Mouse (Mus musculus) Patski (cell line): Measurements from ENCODE around the gene Dennd4a. TPM values are rescaled to one million over a fixed set of nuclear protein-coding genes. Genes with fewer than 3 reads are reported as not detected.
"Not testable (repeated sequence)": the region's sequence is repeated elsewhere in the genome, so short reads cannot be mapped to it uniquely, and the experiment has no call there.

ENCODE experiments used
- ATAC-seq: fragments of 100-300 bp; one replicate; pipeline ENCODE4 v1.8.0; 2021
- CTCF ChIA-PET: fragments of 350-600 bp; sonication (Branson Sonifier 250); formaldehyde crosslinking; loops from one replicate; lab custom pipeline; 2022; ENCODE audit warnings: inconsistent platforms; lab: Charles Lee
- POLR2A ChIA-PET: fragments of 350-600 bp; sonication (Branson Sonifier 250); formaldehyde crosslinking; loops from one replicate; lab custom pipeline; 2022; ENCODE audit warnings: antibody characterized with exemption, inconsistent platforms; lab: Charles Lee
- DNase-seq: peaks from one replicate; pipeline ENCODE4 v3.0.0-alpha.2; 2011; ENCODE audit warnings: low read depth, low spot score
- H3K27me3 ChIP-seq: fragments of 371-371 bp; one replicate; pipeline ENCODE4 v1.5.1; 2021
- CTCF ChIP-seq: fragments of 100-300 bp; IDR thresholded peaks from one replicate; pipeline ENCODE4 v1.5.1; 2021
- in situ Hi-C: fragments of 300-500 bp; cut with MboI; formaldehyde crosslinking; loops from 3 replicates; pipeline ENCODE4 v1.11.1; 2018; ENCODE audit warnings: low pct_unique_long_range_greater_than_20kb, mixed read lengths
- polyA plus RNA-seq: library from polyadenylated mRNA; unstranded; gene quantifications from one replicate; pipeline ENCODE4 v1.2.3, GENCODE M21; 2021

The Dennd4a gene
- polyA plus RNA-seq, 1 experiment from 2014 or later: 9.0 TPM

DNA sequence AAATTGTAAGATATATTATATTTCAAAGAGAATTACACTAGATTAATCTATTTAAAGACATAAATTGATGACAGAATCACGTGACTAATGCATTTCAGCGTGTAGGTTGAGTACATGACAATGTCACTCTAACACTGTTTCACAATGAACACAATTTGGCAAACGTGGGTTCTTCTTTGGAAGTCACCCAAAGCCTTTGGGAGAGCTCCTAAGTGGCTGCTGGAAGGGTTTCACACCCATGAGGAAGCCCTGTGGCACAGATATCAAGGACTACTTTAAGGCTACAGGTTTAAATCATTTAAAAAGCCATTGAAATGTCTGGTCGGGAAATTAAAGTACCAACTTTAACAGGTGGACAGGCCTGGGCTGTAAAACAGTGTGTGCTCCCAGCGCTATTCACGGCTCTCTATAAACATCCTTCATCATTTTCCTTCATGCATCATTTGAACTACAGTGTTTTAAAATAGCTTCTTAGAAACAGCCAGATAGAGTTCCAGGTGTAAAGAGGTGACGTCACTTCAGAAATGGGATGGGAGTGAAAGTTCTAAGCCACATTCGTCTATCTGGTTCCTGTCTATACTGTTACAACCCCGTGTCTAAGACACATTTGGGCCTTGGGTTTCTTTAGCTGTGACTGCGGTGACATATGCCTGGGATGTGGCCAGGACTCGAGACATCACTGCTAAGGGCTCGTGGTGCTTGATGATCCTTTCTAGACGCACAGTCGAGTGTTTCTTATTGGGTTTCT is 3.9 kb upstream of the Dennd4a start:
- no peaks in the 10 kb centered on the region for H3K27me3 ChIP-seq
- in situ Hi-C loops: no loop called here
- CTCF ChIA-PET: interaction anchor here (0.8 kb wide), 1 partner anchor 16 kb away, joined by 3 read pairs; no protein-coding TSS in a partner anchor
- ATAC-seq: no peak
- no peak for DNase-seq
- POLR2A ChIA-PET: no interaction called here
- TF ChIP-seq CTCF: no peak

- CTCF ChIA-PET: no interaction called here
- POLR2A ChIA-PET: no interaction called here
- DNase-seq (no peak), ATAC-seq (no peak)
- H3K27me3 ChIP-seq: no peaks in the 10 kb centered on the region
- in situ Hi-C loops: no loop called here
- no peak for TF ChIP-seq CTCF
Observed at GRCm38 (mm10) chr9:64809851-64810250, 1.3 kb upstream of the Dennd4a start.

DNA sequence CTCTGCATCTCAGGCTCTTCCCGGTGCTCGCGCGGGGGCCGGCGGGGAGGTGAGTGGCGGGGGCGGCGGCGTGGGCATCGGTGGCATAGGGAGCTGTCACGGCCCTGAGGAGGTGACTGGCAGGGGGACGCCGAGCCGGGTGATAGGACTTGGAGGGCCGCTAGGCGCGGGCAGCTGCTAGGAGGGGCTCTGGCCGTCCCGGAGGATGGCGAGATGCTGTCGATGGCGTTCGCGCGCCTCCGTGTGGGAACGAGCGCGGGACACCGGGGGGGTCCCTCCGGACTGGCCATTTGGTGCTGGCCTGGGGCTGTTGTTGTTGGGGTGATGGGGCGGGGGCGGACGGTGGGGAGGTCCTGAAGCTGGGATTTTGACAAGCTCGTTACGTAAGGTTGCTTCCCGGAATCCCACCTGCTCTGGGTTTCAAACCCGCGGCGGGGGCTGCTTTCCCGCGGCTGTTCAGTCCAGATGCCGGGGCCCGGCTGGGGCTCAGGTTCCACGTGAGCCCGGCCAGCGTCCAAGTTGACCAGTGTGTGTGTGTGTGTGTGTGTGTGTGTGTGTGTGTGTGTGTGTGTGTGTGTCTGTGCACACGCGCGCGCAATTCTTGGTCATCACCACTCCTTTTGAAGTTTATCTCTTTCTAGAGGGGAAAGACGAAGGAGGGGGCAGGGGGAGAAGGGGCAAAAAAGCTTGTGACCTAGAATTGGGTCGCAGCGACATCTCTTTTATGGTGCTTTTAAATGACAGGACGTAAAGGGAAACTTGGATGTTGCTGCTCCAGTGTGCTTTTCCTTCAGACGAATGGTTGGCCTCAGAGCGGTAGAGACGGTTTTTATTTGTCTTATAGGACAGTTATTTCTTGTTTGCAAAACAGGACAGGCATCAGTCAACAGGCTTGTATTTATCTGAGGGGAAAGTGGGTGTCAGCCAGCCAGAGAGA is 666 bp downstream of the Dennd4a start:
- in situ Hi-C loops: no loop called here
- ATAC-seq (peak; percentile 36), DNase-seq (no peak)
- peak; percentile 36 for TF ChIP-seq CTCF
- no peaks in the 10 kb centered on the region for H3K27me3 ChIP-seq
- CTCF ChIA-PET: interaction anchor here (1.2 kb wide), 1 partner anchor 14 kb away, joined by 3 read pairs; no protein-coding TSS in a partner anchor
- POLR2A ChIA-PET: interaction anchor here (0.7 to 1.4 kb wide), 5 partner anchors 18 to 426 kb away, joined by 3 to 6 read pairs (median 4); partner anchors contain the start of gene Megf11

DNA sequence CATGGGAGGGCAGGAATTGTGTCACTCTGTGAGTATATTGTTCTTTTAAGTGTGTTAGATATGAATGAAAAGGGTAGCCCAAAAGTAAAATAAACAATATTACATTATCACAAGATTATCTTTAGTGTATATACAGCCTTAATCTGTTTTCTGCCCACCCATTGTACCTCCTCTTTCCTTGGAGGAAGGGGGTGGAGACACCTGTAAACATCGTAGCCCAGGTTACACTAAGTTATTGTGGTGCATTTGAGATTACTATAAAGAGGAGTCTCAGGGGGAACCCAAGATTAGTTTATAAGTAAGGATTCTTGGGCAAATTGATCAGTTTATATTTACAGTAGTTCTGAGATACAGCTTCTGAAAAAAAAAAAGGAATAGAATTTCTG is 1.3 kb downstream of the Dennd4a start:
- in situ Hi-C loops: no loop called here
- CTCF ChIA-PET: interaction anchor here (1.8 kb wide), 1 partner anchor 27 kb away, joined by 4 read pairs; no protein-coding TSS in a partner anchor
- no peak for ATAC-seq
- DNase-seq: no peak
- POLR2A ChIA-PET: interaction anchor here (0.7 to 1.2 kb wide), 2 partner anchors 50 to 427 kb away, joined by 4 read pairs; partner anchors contain the start of gene Megf11
- no peak for TF ChIP-seq CTCF
- no peaks in the 10 kb centered on the region for H3K27me3 ChIP-seq

DNA sequence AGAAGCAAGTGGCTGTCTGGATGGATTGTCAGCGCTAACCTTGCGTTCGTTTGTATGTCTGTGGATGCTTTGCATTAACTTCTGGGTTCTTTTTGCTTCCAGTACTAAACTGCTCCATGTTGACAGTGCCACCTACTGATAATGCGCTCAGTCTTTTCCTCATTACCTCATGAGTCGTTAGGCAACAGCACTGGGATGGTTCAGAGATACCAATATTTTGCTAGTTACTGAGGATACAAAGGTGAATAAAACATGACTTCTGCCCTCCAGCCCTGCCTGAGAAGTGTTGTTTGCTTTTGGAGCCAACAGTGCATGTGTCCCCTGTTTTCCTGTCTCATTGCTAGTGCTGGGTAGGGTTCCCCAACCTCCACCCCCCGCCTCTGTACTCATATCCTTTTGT is 3.1 kb downstream of the Dennd4a start:
- ChIA-PET CTCF (interaction anchor here (0.7 to 1.8 kb wide), 4 partner anchors 12 to 49 kb away, joined by 3 to 4 read pairs (median 4); no protein-coding TSS in a partner anchor), POLR2A (no interaction called here)
- H3K27me3 ChIP-seq: no peaks in the 10 kb centered on the region
- in situ Hi-C loops: no loop called here
- ATAC-seq (no peak), DNase-seq (no peak)
- peak; percentile 33 for TF ChIP-seq CTCF

GRCm38 (mm10) chr9:64819686-64820085 is 8.5 kb downstream of the Dennd4a start:
- POLR2A ChIA-PET: interaction anchor here (0.7 kb wide), 1 partner anchor 400 kb away, joined by 3 read pairs; no protein-coding TSS in a partner anchor
- in situ Hi-C loops, DNase-seq, H3K27me3 ChIP-seq, ATAC-seq, CTCF ChIA-PET: not testable (repeated sequence)

GRCm38 (mm10) chr9:64820086-64820795 is 9.1 kb downstream of the Dennd4a start:
- H3K27me3 ChIP-seq: no peaks in the 10 kb centered on the region
- ATAC-seq: no peak
- no peak for TF ChIP-seq CTCF
- DNase-seq: no peak
- in situ Hi-C loops: no loop called here
- ChIA-PET POLR2A (interaction anchor here (0.7 kb wide), 1 partner anchor 400 kb away, joined by 3 read pairs; no protein-coding TSS in a partner anchor), CTCF (no interaction called here)

DNA sequence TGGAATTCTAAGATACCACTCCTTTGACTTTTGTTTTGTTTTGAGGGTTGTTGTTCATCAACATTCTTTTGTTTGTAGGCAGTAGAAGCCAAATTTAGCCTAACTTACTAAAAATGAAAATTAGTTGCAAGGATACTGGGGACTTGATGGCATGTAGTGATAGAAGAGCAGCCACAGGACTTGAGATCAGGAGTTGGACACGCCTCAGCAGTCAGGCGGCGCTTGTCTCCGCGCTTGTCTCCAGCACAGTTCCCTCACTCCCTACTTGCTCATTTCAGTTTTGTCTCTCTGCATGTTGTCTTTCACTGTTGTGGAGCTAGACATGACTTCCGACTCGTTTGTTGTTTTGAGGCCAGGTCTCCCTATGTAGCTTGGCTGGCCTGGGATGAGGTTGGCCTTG is 11.1 kb downstream of the Dennd4a start:
- ATAC-seq: no peak
- H3K27me3 ChIP-seq: no peaks in the 10 kb centered on the region
- ChIA-PET POLR2A (no interaction called here), CTCF (no interaction called here)
- no peak for TF ChIP-seq CTCF
- in situ Hi-C loops: no loop called here
- DNase-seq: no peak

GRCm38 (mm10) chr9:64824389-64825008 is 13.4 kb downstream of the Dennd4a start:
- no peaks in the 10 kb centered on the region for H3K27me3 ChIP-seq
- ChIA-PET CTCF (no interaction called here), POLR2A (no interaction called here)
- in situ Hi-C loops: no loop called here
- DNase-seq: no peak
- TF ChIP-seq CTCF: no peak
- no peak for ATAC-seq
